Mouse (Mus musculus) urinary bladder, adult 2 months (tissue): ENCODE data around the gene Prrc2a. TPM values are rescaled to one million over a fixed set of nuclear protein-coding genes. Genes with fewer than 3 reads are reported as not detected.
A peak's percentile ranks its signal among the peaks of the same experiment; 100 is the strongest.
"Not testable (repeated sequence)": the region's sequence is repeated elsewhere in the genome, so short reads cannot be mapped to it uniquely, and the experiment has no call there.

Experiments used
- DNase-seq: peaks from one replicate; pipeline ENCODE4 v3.0.0; 2022; ENCODE audit warnings: low spot score
- polyA plus RNA-seq: library from polyadenylated mRNA; depleted of rRNA; stranded (reverse); fragments of >200 nt; gene quantifications from 2 replicates; pipeline ENCODE4 v1.2.3, GENCODE M21; 2012

Prrc2a gene
- polyA plus RNA-seq, 1 experiment: 170 TPM

DNA sequence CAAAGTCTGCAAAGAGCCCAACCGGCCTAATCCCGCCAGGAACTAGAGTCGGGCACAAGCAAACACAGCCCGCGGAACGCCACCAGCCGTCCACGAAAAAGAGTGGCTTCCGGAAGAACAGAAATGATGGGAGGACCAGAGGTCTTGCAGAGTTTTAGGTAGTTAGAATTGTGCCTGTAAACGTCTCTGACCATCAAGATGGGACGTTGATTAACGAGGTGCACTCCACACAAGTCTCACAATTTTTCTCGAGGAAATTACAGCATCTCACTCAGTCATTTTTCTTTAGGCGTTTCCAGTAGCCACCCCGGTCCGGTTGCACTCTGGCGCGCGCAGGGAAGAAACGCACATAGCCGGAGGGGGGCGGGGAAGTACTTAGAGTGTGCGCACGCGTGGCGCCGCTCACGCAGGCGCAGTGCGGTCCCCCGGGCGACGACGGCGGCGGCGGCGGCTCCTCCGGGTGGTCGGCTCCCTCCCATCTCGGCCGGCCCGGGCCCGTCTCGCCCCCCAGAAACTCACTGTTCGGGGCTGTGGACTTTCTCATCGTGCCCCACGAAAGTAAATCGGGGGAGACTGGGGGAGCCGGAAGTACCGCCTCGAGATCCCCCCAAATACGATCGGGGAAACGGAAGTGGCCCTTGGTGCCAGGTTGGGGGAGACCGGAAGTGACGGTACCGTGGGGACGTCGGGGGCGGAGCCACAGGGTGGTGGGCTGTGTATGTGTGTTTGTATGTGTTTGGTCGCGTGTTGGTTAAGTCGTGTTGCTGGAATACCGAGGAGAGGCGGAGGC is 29.7 kb downstream of the Prrc2a start, which contains the start of gene Bag6:
Bag6 (plus strand) TSS at position 378 of the 790 bp plus-strand sequence.
- DNase-seq: peak; percentile 97

DNA sequence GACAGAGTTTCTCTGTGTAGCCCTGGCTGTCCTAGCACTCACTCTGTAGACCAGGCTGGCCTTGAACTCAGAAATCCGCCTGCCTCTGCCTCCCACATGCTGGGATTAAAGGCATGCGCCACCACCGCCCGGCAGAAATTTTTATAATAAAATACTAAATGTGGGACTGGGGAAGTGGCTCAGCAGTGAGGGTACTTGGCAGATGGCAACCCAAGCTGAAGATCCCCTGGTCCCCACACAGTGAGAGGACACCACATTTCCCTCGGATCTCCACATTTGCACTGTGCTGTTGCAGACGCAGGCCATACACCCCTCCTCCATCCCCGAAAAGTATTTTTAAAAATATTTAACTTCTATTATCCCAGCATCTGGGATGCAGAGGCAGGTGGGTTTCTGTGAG is 31.2 kb downstream of the Prrc2a start:
- DNase-seq: no peak

- DNase-seq: no peak
Measured at GRCm38 (mm10) chr17:35132174-35132560, 32.5 kb downstream of the Prrc2a start.

DNA sequence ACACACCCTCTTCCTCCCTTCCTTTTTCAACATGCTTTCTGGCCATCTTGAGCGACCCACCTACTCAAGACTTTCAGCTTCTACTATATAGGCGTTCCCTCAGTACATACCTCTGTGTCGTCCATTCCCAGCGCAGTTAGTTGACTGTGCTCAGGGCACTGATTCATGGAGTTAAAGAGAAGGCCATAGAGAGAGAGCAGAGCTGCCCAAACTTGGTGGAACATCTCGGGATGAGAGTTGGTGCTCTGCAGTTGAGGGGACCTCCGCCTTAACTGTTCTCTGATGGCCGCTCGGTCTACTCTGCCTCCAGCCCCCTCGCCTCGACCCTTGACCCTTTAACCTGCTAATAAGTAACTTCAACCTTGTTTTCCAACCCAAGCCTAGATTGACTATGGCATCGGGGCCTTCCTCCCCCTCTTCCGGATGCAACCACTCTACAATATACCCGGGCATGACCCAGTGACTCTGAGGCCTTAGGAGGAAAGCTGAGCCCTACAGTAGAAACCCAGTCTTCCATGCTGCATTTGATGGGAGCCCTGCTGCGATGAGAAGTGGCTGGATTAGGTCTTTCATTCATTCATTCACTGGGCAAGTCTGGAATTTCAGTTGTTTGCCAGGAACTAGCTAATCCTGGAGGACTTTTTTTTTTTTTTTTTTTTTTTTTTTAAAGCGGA is 33.1 kb downstream of the Prrc2a start, which contains the start of gene Apom:
Apom (minus strand) TSS at position 551 of the 674 bp plus-strand sequence.
- DNase-seq: no peak

- DNase-seq: no peak
Measured at GRCm38 (mm10) chr17:35131038-35131437, 33.7 kb downstream of the Prrc2a start.

DNA sequence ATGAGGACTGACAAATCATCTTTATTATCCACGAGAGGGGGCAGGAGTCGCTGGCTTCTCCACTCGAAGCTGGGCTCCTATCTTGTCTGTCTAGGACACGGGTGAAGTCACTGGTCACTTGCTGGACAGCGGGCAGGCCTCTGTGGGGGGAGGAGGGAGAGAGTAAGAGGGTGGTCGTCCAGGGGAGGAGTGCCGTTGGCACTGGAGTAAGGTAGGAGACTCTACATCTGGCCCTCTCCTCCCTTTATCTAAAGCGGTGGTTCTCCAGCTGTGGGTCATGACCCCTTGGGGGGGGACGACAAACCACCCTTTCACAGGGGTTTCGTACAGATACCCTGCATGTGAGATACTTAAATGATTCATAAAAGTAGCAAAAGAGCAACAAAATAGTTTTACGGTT is 35.7 kb downstream of the Prrc2a start:
- no peak for DNase-seq

GRCm38 (mm10) chr17:35127017-35127416 is 37.7 kb downstream of the Prrc2a start:
- DNase-seq: no peak

DNA sequence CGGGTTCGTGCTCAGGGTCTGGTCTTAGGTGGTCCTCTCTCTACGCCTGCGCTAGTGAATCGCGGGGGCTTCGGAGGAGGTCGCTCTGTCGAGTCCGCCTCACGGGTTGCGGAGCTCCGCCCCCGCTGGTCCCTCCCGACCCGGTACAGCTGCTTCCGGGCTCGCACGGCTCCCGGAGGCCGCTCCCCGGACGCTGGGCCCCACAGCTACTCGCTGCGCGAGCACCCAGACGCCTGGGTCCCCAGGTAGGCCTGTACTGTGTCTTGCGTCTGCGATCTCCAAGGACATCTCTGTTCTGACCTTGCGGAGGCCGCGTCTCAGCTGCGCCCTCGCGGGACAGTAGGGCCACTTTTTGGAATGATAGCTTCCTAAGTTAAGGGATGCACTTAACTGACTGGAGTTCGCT is 38.5 kb downstream of the Prrc2a start, which contains the start of gene D17H6S53E:
D17H6S53E (plus strand) TSS at position 168 of the 406 bp plus-strand sequence.
- peak; percentile 75 for DNase-seq

DNA sequence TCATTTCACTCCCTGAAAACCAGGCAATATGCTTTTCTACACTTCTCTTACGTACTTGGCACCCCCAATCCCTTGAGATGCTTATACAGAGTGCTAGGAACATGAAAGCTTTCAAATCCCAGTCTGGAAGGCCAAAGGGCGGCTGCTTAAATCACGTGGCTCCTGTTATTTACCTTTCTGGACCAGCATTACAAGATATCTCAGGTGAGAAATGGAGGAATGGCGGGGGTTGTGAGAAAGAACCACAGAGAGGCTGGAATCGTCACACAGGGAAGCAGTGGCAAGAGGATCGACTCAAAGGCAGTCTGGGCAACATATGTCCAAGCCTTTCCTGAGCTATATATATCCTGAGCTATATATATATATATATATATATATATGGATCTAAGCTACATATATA is 39.1 kb downstream of the Prrc2a start:
- DNase-seq: no peak

DNA sequence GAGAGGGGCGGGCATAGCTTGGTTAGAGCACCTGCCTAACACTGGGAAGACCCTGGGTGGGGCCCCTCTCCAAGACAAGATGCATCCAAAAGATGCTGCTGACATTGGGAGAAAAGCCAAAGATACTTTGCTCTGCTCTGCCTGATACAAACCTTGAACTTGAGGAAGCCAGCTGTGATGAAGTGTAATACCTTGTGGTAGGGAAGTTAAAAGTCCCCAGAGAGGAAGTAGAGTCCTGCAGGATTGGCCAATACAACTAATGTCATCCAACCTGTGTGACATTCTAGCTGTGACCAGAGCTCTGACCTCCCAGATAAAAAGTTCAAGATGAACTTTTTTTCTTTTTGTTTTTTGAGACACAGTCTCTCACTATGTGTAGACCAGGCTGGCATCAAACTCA is 39.6 kb downstream of the Prrc2a start:
- no peak for DNase-seq

- DNase-seq: not testable (repeated sequence)
Measured at GRCm38 (mm10) chr17:35124261-35124896, 40.3 kb downstream of the Prrc2a start.

- DNase-seq: not testable (repeated sequence)
Measured at GRCm38 (mm10) chr17:35123287-35123686, 41.4 kb downstream of the Prrc2a start.

DNA sequence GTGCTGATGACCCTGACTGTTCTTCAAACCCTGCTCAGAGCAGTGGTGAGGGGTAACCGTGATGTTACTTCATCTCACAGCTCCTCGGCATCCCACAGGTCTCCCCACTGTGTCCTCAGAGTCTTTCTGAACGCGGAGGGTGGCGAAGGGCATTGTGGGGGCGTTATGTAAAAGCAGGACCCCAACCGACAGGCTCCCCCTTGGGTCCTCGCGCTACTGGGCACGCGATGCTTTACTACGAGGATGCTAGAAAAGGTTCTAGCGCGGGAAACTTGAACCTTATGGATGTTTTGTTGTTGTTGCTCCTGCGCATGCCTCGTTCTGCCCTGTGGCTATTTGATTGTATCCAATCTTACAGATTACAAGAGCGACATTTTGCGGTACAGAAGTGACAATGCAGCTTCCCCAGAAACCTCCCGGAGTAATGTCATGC is 42.8 kb downstream of the Prrc2a start, which contains the start of gene Csnk2b:
Csnk2b (minus strand) TSS at position 183 of the 433 bp plus-strand sequence.
- no peak for DNase-seq

- DNase-seq: peak; percentile 88
Measured at GRCm38 (mm10) chr17:35121143-35121799, 43.4 kb downstream of the Prrc2a start, which contains the start of gene Gpank1. Gpank1 (plus strand) TSS chr17:35121455.

- no peak for DNase-seq
Measured at GRCm38 (mm10) chr17:35120745-35121142, 44.0 kb downstream of the Prrc2a start.

- no peak for DNase-seq
Measured at GRCm38 (mm10) chr17:35115046-35116019, 49.4 kb downstream of the Prrc2a start, which contains the start of gene Ly6g5b. Ly6g5b (minus strand) TSS chr17:35115428.

GRCm38 (mm10) chr17:35111774-35112173 is 52.9 kb downstream of the Prrc2a start:
- DNase-seq: no peak

- DNase-seq: no peak
Measured at GRCm38 (mm10) chr17:35108097-35108496, 56.6 kb downstream of the Prrc2a start, which contains the start of gene Ly6g5c. Ly6g5c (plus strand) TSS chr17:35108279.

- DNase-seq: no peak
Measured at GRCm38 (mm10) chr17:35106522-35106921, 58.2 kb downstream of the Prrc2a start.

DNA sequence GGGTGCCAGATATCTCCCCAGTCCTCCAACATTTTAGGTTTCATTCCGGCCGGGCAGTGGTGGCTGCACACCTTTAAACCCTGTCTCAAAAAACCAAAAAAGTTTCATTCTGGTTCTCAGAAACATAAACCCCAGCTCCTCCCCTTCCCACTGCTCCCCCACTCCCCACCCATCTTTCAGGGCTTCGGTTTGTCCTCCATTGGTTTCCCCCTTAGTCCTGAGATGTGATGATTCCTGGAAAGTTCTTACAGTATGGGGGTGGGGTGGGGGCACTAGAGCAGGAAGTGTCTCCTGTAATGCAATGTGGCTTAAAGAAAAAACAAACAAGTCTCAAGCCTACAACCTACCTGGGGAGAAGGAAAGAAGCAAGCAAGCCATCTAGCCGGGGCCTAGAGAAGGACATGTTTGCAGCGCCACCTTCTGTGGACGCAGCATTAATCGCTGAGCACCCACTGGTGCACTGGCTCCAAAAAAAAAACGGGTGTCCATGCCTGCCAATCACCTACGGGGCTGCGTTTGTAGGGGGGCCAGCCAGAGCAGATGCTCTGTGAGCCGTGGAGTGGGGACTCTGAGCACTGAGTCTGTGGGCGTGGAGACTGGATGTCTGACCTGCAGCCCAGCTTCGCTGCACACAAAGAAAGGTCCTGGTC is 58.8 kb downstream of the Prrc2a start:
- no peak for DNase-seq
